ENCODE assay signal across 15 mouse cellular contexts in genomic region chr19:25208596-25209110, GRCm38 (mm10). TPM values are rescaled to one million over a fixed set of nuclear protein-coding genes. Genes with fewer than 3 reads are reported as not detected.
A peak's percentile ranks its signal among the peaks of the same experiment; 100 is the strongest.
DNase-seq lines count a peak whose midpoint lies in the region; ATAC-seq lines count a peak whose summit lies in the region.
"Had no signal": no experiment of that assay in that cellular context is flagged by ENCODE, and none has a peak within 500 bp of the region (broad histone marks: within the 10 kb centered on the region; RNA-seq: fewer than 3 reads in every experiment).

No protein-coding gene starts in this region.

- H3K4me1 ChIP-seq in forebrain, embryonic 12.5 days: peaks cover 23% of the 10 kb centered on the region
- peaks cover 8% of the 10 kb centered on the region for H3K4me1 ChIP-seq in forebrain, embryonic 16.5 days (replicated peaks; ENCODE audit: control insufficient read depth, insufficient read depth, low read length)
- peaks cover 23% of the 10 kb centered on the region for H3K4me1 ChIP-seq in embryonic facial prominence, embryonic 10.5 days
- peaks cover 14% of the 10 kb centered on the region for H3K4me1 ChIP-seq in hindbrain, embryonic 15.5 days (replicated peaks)
- peaks cover 15% of the 10 kb centered on the region for H3K4me1 ChIP-seq in midbrain, embryonic 14.5 days (ENCODE audit: control insufficient read depth, insufficient read depth, low read length)
- peaks cover 3% of the 10 kb centered on the region; the same call in 1 of the 2 replicates for H3K4me1 ChIP-seq in intestine, embryonic 16.5 days (ENCODE audit: control insufficient read depth, insufficient read depth, low read length)
- H3K4me1 ChIP-seq: liver, embryonic 12.5 days had no signal

- DNase-seq in embryonic facial prominence, embryonic 10.5 days (ENCODE audit: low spot score): no peak
- DNase-seq in midbrain, embryonic 14.5 days: no peak
- DNase-seq in frontal cortex, postnatal 14 days (ENCODE audit: low spot score in 2 of 2): no peak
- DNase-seq in ovary, adult 18-20 months (ENCODE audit: low spot score): no peak
- DNase-seq: cerebellum, adult 11 months; cerebellum, postnatal 25 days; kidney, postnatal 4 days; thymus, adult 18-20 months had no signal

- no peaks in the 10 kb centered on the region for H3K36me3 ChIP-seq in forebrain, embryonic 12.5 days (replicated peaks)
- no peaks in the 10 kb centered on the region for H3K36me3 ChIP-seq in forebrain, embryonic 16.5 days (ENCODE audit: control insufficient read depth, insufficient read depth)
- no peaks in the 10 kb centered on the region for H3K36me3 ChIP-seq in embryonic facial prominence, embryonic 10.5 days (replicated peaks)
- no peaks in the 10 kb centered on the region for H3K36me3 ChIP-seq in hindbrain, embryonic 15.5 days
- H3K36me3 ChIP-seq in midbrain, embryonic 14.5 days (ENCODE audit: control insufficient read depth, insufficient read depth, low read length): no peaks in the 10 kb centered on the region
- no peaks in the 10 kb centered on the region for H3K36me3 ChIP-seq in intestine, embryonic 16.5 days (ENCODE audit: control insufficient read depth, insufficient read depth, low read length)
- H3K36me3 ChIP-seq: liver, embryonic 12.5 days had no signal

- 67% methylated on average over 11 of the region's 11 CpGs for WGBS in forebrain, embryonic 12.5 days
- 63% methylated on average over 11 of the region's 11 CpGs for WGBS in forebrain, embryonic 16.5 days
- 65% methylated on average over 11 of the region's 11 CpGs for WGBS in embryonic facial prominence, embryonic 10.5 days
- WGBS in hindbrain, embryonic 15.5 days: 68% methylated on average over 11 of the region's 11 CpGs
- WGBS in midbrain, embryonic 14.5 days: 34% methylated on average over 11 of the region's 11 CpGs
- 82% methylated on average over 11 of the region's 11 CpGs for WGBS in intestine, embryonic 16.5 days

- no peak overlapping the region for H3K9ac ChIP-seq in forebrain, embryonic 12.5 days
- H3K9ac ChIP-seq in forebrain, embryonic 16.5 days (replicated peaks; ENCODE audit: low read depth, low read length): no peak overlapping the region
- no peak overlapping the region for H3K9ac ChIP-seq in hindbrain, embryonic 15.5 days
- H3K9ac ChIP-seq in midbrain, embryonic 14.5 days (replicated peaks; ENCODE audit: low read length): no peak overlapping the region
- H3K9ac ChIP-seq in intestine, embryonic 16.5 days (ENCODE audit: low read depth, low read length): no peak overlapping the region
- H3K9ac ChIP-seq: liver, embryonic 12.5 days had no signal

- no peak overlapping the region for H3K27ac ChIP-seq in forebrain, embryonic 12.5 days
- H3K27ac ChIP-seq in forebrain, embryonic 16.5 days (ENCODE audit: low read length): no peak overlapping the region
- peak overlapping the region; percentile 64 for H3K27ac ChIP-seq in embryonic facial prominence, embryonic 10.5 days (replicated peaks)
- no peak overlapping the region for H3K27ac ChIP-seq in hindbrain, embryonic 15.5 days (replicated peaks)
- no peak overlapping the region for H3K27ac ChIP-seq in midbrain, embryonic 14.5 days (replicated peaks; ENCODE audit: low read depth, low read length)
- H3K27ac ChIP-seq in intestine, embryonic 16.5 days (ENCODE audit: low read length): no peak overlapping the region
- H3K27ac ChIP-seq: liver, embryonic 12.5 days had no signal

- 0 out of 2 replicates have a peak, but pooled peaks cover 11% of the 10 kb centered on the region for H3K9me3 ChIP-seq in forebrain, embryonic 12.5 days
- H3K9me3 ChIP-seq in forebrain, embryonic 16.5 days (ENCODE audit: control insufficient read depth, low read length): peaks cover 5% of the 10 kb centered on the region; the same call in 1 of the 2 replicates
- H3K9me3 ChIP-seq in embryonic facial prominence, embryonic 10.5 days: peaks cover 6% of the 10 kb centered on the region; the same call in 1 of the 2 replicates
- H3K9me3 ChIP-seq in hindbrain, embryonic 15.5 days: no peaks in the 10 kb centered on the region
- H3K9me3 ChIP-seq in midbrain, embryonic 14.5 days (ENCODE audit: control insufficient read depth, low read length): peaks cover 7% of the 10 kb centered on the region
- no peaks in the 10 kb centered on the region for H3K9me3 ChIP-seq in intestine, embryonic 16.5 days (ENCODE audit: control insufficient read depth, low read length)
- H3K9me3 ChIP-seq: liver, embryonic 12.5 days had no signal

- H3K4me3 ChIP-seq in forebrain, embryonic 12.5 days (replicated peaks): no peak overlapping the region
- H3K4me3 ChIP-seq in forebrain, embryonic 16.5 days (replicated peaks; ENCODE audit: low read length): no peak overlapping the region
- H3K4me3 ChIP-seq in embryonic facial prominence, embryonic 10.5 days: no peak overlapping the region
- 0 out of 2 replicates have a peak overlapping the region, but pooled peaks have one; percentile 9 for H3K4me3 ChIP-seq in hindbrain, embryonic 15.5 days
- H3K4me3 ChIP-seq in midbrain, embryonic 14.5 days (replicated peaks; ENCODE audit: low read depth, low read length): no peak overlapping the region
- no peak overlapping the region for H3K4me3 ChIP-seq in intestine, embryonic 16.5 days (ENCODE audit: low read length)
- H3K4me3 ChIP-seq: erythroblast, embryonic 14.5 days; liver, embryonic 12.5 days; myocyte had no signal

- peaks cover 8% of the 10 kb centered on the region; the same call in 1 of the 2 replicates for H3K27me3 ChIP-seq in forebrain, embryonic 12.5 days
- no peaks in the 10 kb centered on the region for H3K27me3 ChIP-seq in forebrain, embryonic 16.5 days (replicated peaks; ENCODE audit: control insufficient read depth, insufficient read depth, low read length)
- H3K27me3 ChIP-seq in embryonic facial prominence, embryonic 10.5 days (replicated peaks; ENCODE audit: low read depth, poor library complexity, severe bottlenecking): peaks cover 24% of the 10 kb centered on the region
- no peaks in the 10 kb centered on the region for H3K27me3 ChIP-seq in hindbrain, embryonic 15.5 days
- 0 out of 2 replicates have a peak, but pooled peaks cover 3% of the 10 kb centered on the region for H3K27me3 ChIP-seq in midbrain, embryonic 14.5 days (ENCODE audit: control insufficient read depth, insufficient read depth, low read length)
- H3K27me3 ChIP-seq in intestine, embryonic 16.5 days (replicated peaks; ENCODE audit: control insufficient read depth, insufficient read depth, low read length): no peaks in the 10 kb centered on the region

- peak overlapping the region; percentile 49 for H3K4me2 ChIP-seq in forebrain, embryonic 12.5 days
- no peak overlapping the region; the same call in 1 of the 2 replicates for H3K4me2 ChIP-seq in forebrain, embryonic 16.5 days (ENCODE audit: low read length)
- H3K4me2 ChIP-seq in hindbrain, embryonic 15.5 days: peak overlapping the region; percentile 52; the same call in 1 of the 2 replicates
- peak overlapping the region; percentile 52 for H3K4me2 ChIP-seq in midbrain, embryonic 14.5 days (ENCODE audit: low read length)
- no peak overlapping the region for H3K4me2 ChIP-seq in intestine, embryonic 16.5 days (ENCODE audit: low read depth, low read length)
- H3K4me2 ChIP-seq: liver, embryonic 12.5 days had no signal

- ATAC-seq in forebrain, embryonic 12.5 days (ENCODE audit: low FRiP score): no peak
- ATAC-seq in forebrain, embryonic 16.5 days: no peak
- no peak for ATAC-seq in hindbrain, embryonic 15.5 days (ENCODE audit: low FRiP score, low read depth)
- ATAC-seq in midbrain, embryonic 14.5 days (ENCODE audit: low FRiP score, low TSS enrichment): no peak
- ATAC-seq in intestine, embryonic 16.5 days: no peak
- ATAC-seq: liver, embryonic 12.5 days had no signal

RNA-seq across cellular contexts. Expression of gene Kank1, which starts 28.1 kb away (rescaled TPM):
- 8.0 and 8.8 TPM in 2 replicates for polyA plus RNA-seq in forebrain, embryonic 12.5 days (2016; fragmentation: Nextera tagmentation; extraction: Ambion mirVana)
- 4.4 and 4.8 TPM in 2 replicates for polyA plus RNA-seq in forebrain, embryonic 16.5 days (2015; fragmentation: Nextera tagmentation; extraction: Ambion mirVana)
- 20.5 and 23.5 TPM in 2 replicates for polyA plus RNA-seq in embryonic facial prominence, embryonic 10.5 days (2016; fragmentation: Nextera tagmentation; extraction: Ambion mirVana)
- 10.4 and 11.6 TPM in 2 replicates for polyA plus RNA-seq in hindbrain, embryonic 15.5 days (2015; fragmentation: Nextera tagmentation; extraction: Ambion mirVana)
- polyA plus RNA-seq in midbrain, embryonic 14.5 days (2014; fragmentation: Nextera tagmentation; extraction: Ambion mirVana): 4.6 and 4.7 TPM in 2 replicates
- polyA plus RNA-seq in intestine, embryonic 16.5 days (2015; fragmentation: Nextera tagmentation; extraction: Ambion mirVana): 15.5 and 16.1 TPM in 2 replicates
- polyA plus RNA-seq: erythroblast, embryonic 14.5 days had no signal

Comparison
In these comparisons a context has a peak if more than half of its experiments do, and no peak if none do; other contexts are left out.
1. H3K4me2 ChIP-seq: peak in forebrain, embryonic 12.5 days (single experiment), hindbrain, embryonic 15.5 days (single experiment) and midbrain, embryonic 14.5 days (single experiment); none in forebrain, embryonic 16.5 days (single experiment) and intestine, embryonic 16.5 days (single experiment).